Mouse (Mus musculus) cortical plate, adult 2 months (tissue): ENCODE data around the gene Nfic. TPM values are rescaled to one million over a fixed set of nuclear protein-coding genes. Genes with fewer than 3 reads are reported as not detected.
A peak's percentile ranks its signal among the peaks of the same experiment; 100 is the strongest.

ENCODE experiments used
- H3K27ac ChIP-seq: fragments of 200-500 bp; 2 replicates; pipeline ENCODE4 v1.5.1; 2012; ENCODE audit warnings: low read length, control low read depth, inconsistent platforms; ENCODE audit not compliant: insufficient read depth
- H3K4me1 ChIP-seq: fragments of 200-500 bp; 2 replicates; pipeline ENCODE4 v1.6.1; 2011; ENCODE audit warnings: low read length; ENCODE audit not compliant: control insufficient read depth, insufficient read depth
- H3K4me3 ChIP-seq: fragments of 200-500 bp; 2 replicates; pipeline ENCODE4 v1.5.1; 2011; ENCODE audit warnings: mild to moderate bottlenecking, low read length, control low read depth; ENCODE audit not compliant: insufficient read depth
- CTCF ChIP-seq: fragments of 200-500 bp; IDR thresholded peaks from 2 replicates; pipeline ENCODE4 v1.5.1; 2011; ENCODE audit warnings: mild to moderate bottlenecking, control low read depth, low read length; ENCODE audit not compliant: insufficient read depth; ENCODE audit errors: extremely low read depth
- POLR2A ChIP-seq: fragments of 200-500 bp; IDR thresholded peaks from 2 replicates; pipeline ENCODE4 v1.6.1; 2011; ENCODE audit warnings: mild to moderate bottlenecking, low read length, control low read depth; ENCODE audit not compliant: insufficient read depth; ENCODE audit errors: extremely low read depth
- polyA plus RNA-seq: library from polyadenylated mRNA; depleted of rRNA; stranded (reverse); fragments of >200 nt; gene quantifications from 2 replicates; pipeline ENCODE4 v1.2.3, GENCODE M21; 2012

Gene Nfic
- polyA plus RNA-seq, 1 experiment = 54.5 TPM

- TF ChIP-seq POLR2A = no peak
- no peak for TF ChIP-seq CTCF
- no peak overlapping the region for H3K27ac ChIP-seq
- peaks cover 5% of the 10 kb centered on the region for H3K4me1 ChIP-seq
- H3K4me3 ChIP-seq = no peak overlapping the region
Measured at GRCm38 (mm10) chr10:81403511-81403910, 51.9 kb downstream of the Nfic start.

- H3K27ac ChIP-seq = peak overlapping the region; percentile 20
- no peak overlapping the region for H3K4me3 ChIP-seq
- peaks cover 1% of the 10 kb centered on the region; the same call in 1 of the 2 replicates for H3K4me1 ChIP-seq
- no peak for TF ChIP-seq CTCF
- TF ChIP-seq POLR2A = no peak
Measured at GRCm38 (mm10) chr10:81402227-81402765, 53.1 kb downstream of the Nfic start.

- H3K4me3 ChIP-seq = no peak overlapping the region
- TF ChIP-seq CTCF (no peak), POLR2A (no peak)
- H3K27ac ChIP-seq = peak overlapping the region; percentile 20
- H3K4me1 ChIP-seq = 0 out of 2 replicates have a peak, but pooled peaks cover 1% of the 10 kb centered on the region
Measured at GRCm38 (mm10) chr10:81401521-81402226, 53.8 kb downstream of the Nfic start.

- Histone ChIP-seq H3K4me3 (no peak overlapping the region), H3K4me1 (0 out of 2 replicates have a peak, but pooled peaks cover 1% of the 10 kb centered on the region), H3K27ac (0 out of 2 replicates have a peak overlapping the region, but pooled peaks have one; percentile 11)
- TF ChIP-seq CTCF = no peak
- no peak for TF ChIP-seq POLR2A
Measured at GRCm38 (mm10) chr10:81401205-81401520, 54.3 kb downstream of the Nfic start.

- 0 out of 2 replicates have a peak, but pooled peaks cover 1% of the 10 kb centered on the region for H3K4me1 ChIP-seq
- no peak for TF ChIP-seq CTCF
- TF ChIP-seq POLR2A = no peak
- H3K27ac ChIP-seq = no peak overlapping the region
- no peak overlapping the region for H3K4me3 ChIP-seq
Measured at GRCm38 (mm10) chr10:81400371-81401204, 54.8 kb downstream of the Nfic start.

GRCm38 (mm10) chr10:81399798-81400308, 55.6 kb downstream of the Nfic start:
- Histone ChIP-seq H3K4me3 (no peak overlapping the region), H3K27ac (no peak overlapping the region), H3K4me1 (0 out of 2 replicates have a peak, but pooled peaks cover 1% of the 10 kb centered on the region)
- no peak for TF ChIP-seq POLR2A
- TF ChIP-seq CTCF = no peak

GRCm38 (mm10) chr10:81399296-81399695, 56.1 kb downstream of the Nfic start:
- no peak overlapping the region for H3K27ac ChIP-seq
- 0 out of 2 replicates have a peak, but pooled peaks cover 1% of the 10 kb centered on the region for H3K4me1 ChIP-seq
- no peak overlapping the region for H3K4me3 ChIP-seq
- TF ChIP-seq CTCF = no peak
- TF ChIP-seq POLR2A = no peak

GRCm38 (mm10) chr10:81396749-81397148, 58.7 kb downstream of the Nfic start:
- no peak overlapping the region for H3K27ac ChIP-seq
- TF ChIP-seq POLR2A (no peak), CTCF (no peak)
- peaks cover 4% of the 10 kb centered on the region; the same call in 1 of the 2 replicates for H3K4me1 ChIP-seq
- H3K4me3 ChIP-seq = no peak overlapping the region

GRCm38 (mm10) chr10:81395865-81396264, 59.6 kb downstream of the Nfic start:
- H3K27ac ChIP-seq = no peak overlapping the region
- no peak overlapping the region for H3K4me3 ChIP-seq
- TF ChIP-seq CTCF (no peak), POLR2A (no peak)
- peaks cover 4% of the 10 kb centered on the region; the same call in 1 of the 2 replicates for H3K4me1 ChIP-seq

GRCm38 (mm10) chr10:81395127-81395526, 60.3 kb downstream of the Nfic start:
- peaks cover 4% of the 10 kb centered on the region; the same call in 1 of the 2 replicates for H3K4me1 ChIP-seq
- TF ChIP-seq CTCF (peak; percentile 80), POLR2A (no peak)
- no peak overlapping the region for H3K27ac ChIP-seq
- no peak overlapping the region for H3K4me3 ChIP-seq
